30 mouse cellular contexts compared by ENCODE assay signal in genomic region chr15:12817592-12817991, GRCm38 (mm10).
"Had no signal": no experiment of that assay in that cellular context is flagged by ENCODE, and none has a peak within 500 bp of the region (broad histone marks: within the 10 kb centered on the region; RNA-seq: fewer than 3 reads in every experiment).

No protein-coding gene starts in this region.

- H3K4me3 ChIP-seq: left cerebral cortex, adult 2 months; limb, embryonic 10.5 days; limb, embryonic 12.5 days; limb, embryonic 13.5 days; limb, embryonic 15.5 days; liver, embryonic 13.5 days; lung, embryonic 15.5 days; megakaryocyte, embryonic 14.5 days; midbrain, embryonic 10.5 days; midbrain, embryonic 12.5 days; midbrain, embryonic 13.5 days; midbrain, embryonic 15.5 days; myocyte; neural tube, embryonic 12.5 days; neural tube, embryonic 13.5 days had no signal

- H3K9ac ChIP-seq: limb, embryonic 12.5 days; limb, embryonic 13.5 days; limb, embryonic 15.5 days; liver, embryonic 13.5 days; liver, embryonic 14.5 days; lung, embryonic 14.5 days; lung, embryonic 15.5 days; midbrain, embryonic 12.5 days; midbrain, embryonic 13.5 days; midbrain, embryonic 15.5 days; neural tube, embryonic 12.5 days; neural tube, embryonic 13.5 days had no signal

- H3K27ac ChIP-seq: left cerebral cortex, adult 2 months; limb, embryonic 10.5 days; limb, embryonic 12.5 days; limb, embryonic 13.5 days; limb, embryonic 15.5 days; liver, embryonic 13.5 days; liver, embryonic 14.5 days; lung, embryonic 15.5 days; macrophage; midbrain, embryonic 10.5 days; midbrain, embryonic 12.5 days; midbrain, embryonic 13.5 days; midbrain, embryonic 15.5 days; neural tube, embryonic 12.5 days; neural tube, embryonic 13.5 days had no signal

- H3K4me2 ChIP-seq: limb, embryonic 12.5 days; limb, embryonic 13.5 days; limb, embryonic 15.5 days; liver, embryonic 13.5 days; lung, embryonic 14.5 days; lung, embryonic 15.5 days; midbrain, embryonic 11.5 days; midbrain, embryonic 12.5 days; midbrain, embryonic 13.5 days; midbrain, embryonic 15.5 days; neural tube, embryonic 12.5 days; neural tube, embryonic 13.5 days had no signal

- ATAC-seq: lung, postnatal 0 days; midbrain, embryonic 13.5 days; midbrain, embryonic 15.5 days; midbrain, embryonic 16.5 days had no signal

- DNase-seq: layer of hippocampus, postnatal 36 days; left cerebral cortex, postnatal 4 days; liver, embryonic 13.5 days; lung, adult 18-20 months; lung, adult 2 months; lung, embryonic 14.5 days; lung, postnatal 10 days; lung, postnatal 14 days; lung, postnatal 36 days; lung, postnatal 4 days; midbrain, embryonic 14.5 days had no signal

- H3K9me3 ChIP-seq: limb, embryonic 10.5 days; limb, embryonic 12.5 days; limb, embryonic 13.5 days; limb, embryonic 15.5 days; liver, embryonic 13.5 days; lung, embryonic 15.5 days; megakaryocyte, embryonic 14.5 days; midbrain, embryonic 10.5 days; midbrain, embryonic 12.5 days; midbrain, embryonic 13.5 days; midbrain, embryonic 15.5 days; neural tube, embryonic 12.5 days; neural tube, embryonic 13.5 days had no signal

- H3K27me3 ChIP-seq: limb, embryonic 12.5 days; limb, embryonic 13.5 days; limb, embryonic 15.5 days; liver, embryonic 13.5 days; lung, embryonic 15.5 days; megakaryocyte, embryonic 14.5 days; midbrain, embryonic 12.5 days; midbrain, embryonic 13.5 days; midbrain, embryonic 15.5 days; neural tube, embryonic 12.5 days; neural tube, embryonic 13.5 days had no signal

- H3K4me1 ChIP-seq: limb, embryonic 12.5 days; limb, embryonic 13.5 days; limb, embryonic 15.5 days; lung, embryonic 15.5 days; midbrain, embryonic 12.5 days; midbrain, embryonic 15.5 days; neural tube, embryonic 12.5 days; neural tube, embryonic 13.5 days had no signal
